Mouse (Mus musculus) frontal cortex, adult (tissue): ENCODE results near the gene Glt6d1.

Experiments
- ATAC-seq: cut with Nextera tagmentation; 2 replicates; pipeline ENCODE4 v1.9.2; 2017; ENCODE audit warnings: mild to moderate bottlenecking, moderate library complexity, mixed read lengths; ENCODE audit not compliant: low TSS enrichment

Gene Glt6d1

DNA sequence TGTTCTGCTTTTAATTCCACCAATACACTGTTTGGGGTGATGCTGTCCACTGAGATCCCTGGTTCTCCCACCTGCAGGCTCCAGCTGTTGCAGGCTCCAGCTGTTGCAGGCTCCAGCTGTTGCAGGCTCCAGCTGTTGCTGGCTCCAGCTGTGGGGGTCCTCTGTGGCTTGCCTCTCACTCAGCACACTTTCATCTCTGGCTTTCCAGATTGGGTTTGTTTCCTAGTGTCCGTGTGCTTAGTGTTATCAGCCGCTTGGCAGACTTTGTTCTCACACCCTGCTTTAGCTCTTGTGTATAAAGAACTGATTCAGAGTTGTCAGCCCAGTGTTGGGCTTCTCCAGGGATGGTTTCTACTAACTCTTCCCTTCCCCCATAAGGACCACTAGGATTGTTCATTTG is 18.0 kb downstream of the Glt6d1 start:
- no peak for ATAC-seq

DNA sequence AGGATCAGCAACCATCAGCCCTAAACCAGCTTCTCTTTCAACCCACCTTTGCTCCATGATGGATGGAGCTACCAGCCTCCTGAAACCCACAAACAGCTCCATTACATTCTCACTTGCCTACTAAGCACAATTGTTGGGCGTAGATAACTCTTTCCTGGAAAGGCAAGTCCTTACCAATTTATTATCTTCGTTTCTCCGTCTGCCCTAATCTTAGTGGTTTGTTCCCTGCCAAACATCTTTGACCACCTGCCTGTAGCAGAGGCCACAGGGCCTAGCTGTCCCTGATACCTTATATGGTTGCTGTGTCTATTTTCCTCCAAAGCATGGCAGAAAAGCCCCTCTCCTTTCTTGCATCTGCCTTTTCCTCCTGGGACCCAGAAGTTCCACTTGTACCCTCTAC is 26.6 kb downstream of the Glt6d1 start:
- no peak for ATAC-seq

DNA sequence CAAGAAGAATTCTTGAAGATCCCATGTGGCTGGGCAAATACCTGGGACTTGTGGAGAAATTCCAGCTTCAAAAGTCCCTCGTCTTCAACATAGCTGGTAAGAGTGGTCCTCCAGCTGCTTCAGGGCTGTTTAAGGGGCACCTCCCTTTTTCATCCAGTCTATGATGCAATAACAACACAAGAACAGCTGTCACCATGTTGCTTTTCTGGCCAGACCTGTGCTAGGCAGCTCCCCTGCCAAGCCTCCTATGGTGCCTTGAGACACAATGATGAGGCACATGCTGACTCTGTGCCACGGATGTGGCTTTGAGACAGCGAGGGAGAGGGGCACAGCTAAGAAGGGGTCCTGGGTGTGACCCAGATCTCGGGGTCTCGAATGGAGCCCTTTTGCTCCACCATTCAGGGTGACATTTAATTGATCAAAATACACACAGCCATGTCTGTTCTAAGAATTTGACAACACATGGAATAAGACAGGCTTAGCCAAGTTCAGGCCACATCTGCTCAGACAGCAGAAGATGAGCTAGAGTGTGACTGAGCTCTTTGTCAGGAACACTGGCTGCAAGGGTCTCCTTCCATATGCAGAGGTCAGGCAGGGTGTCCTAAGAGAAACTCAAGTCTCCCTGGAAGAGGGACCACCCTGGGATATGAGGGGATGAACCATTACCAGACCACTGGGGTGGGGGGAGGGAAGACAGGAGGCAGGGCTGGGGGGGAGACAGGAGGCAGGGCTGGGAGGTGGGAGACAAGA is 29.9 kb downstream of the Glt6d1 start:
- ATAC-seq: no peak

DNA sequence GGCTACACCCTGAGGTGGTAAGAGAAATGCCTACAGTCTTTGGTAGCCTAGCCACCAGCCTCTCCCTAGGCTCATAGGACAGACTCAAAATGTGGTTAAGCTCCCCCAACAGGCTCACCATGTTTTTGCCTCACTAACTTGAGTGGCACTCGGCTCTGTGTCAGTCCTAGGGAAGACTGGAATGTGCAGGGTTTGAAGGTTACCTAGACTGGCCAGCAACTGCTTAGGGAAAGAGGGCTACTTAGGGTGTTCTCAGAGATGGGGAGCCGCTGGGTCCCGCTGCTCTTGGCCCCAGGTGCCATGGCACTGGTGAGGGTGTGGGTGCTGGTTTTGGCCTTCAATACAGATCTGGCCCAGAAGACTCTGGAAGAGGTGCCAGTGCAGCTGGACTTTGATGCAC is 33.7 kb downstream of the Glt6d1 start, which contains the start of gene Gm13539:
Gene Gm13539, plus strand, starts transcription at position 301 of the 400 bp plus-strand sequence.
- no peak for ATAC-seq

DNA sequence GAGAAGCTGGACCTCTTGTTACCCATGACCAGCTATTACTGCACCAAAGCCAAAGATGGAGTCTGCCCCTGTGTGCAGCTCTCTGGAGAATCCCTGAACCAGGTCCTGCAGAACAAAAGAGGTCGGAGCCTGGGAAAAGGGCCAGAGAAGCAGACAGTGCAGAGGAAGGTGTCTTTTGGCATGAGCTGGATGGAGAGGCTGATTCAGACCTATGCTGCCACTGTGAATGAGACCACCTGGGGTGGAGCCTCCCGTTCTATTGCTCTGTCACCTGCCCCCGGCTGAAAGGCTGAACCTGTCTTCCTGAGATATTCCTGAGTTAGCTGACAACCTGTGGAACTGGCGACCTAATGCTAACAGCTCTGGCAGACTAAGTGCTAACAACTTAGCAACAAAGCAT is 34.7 kb downstream of the Glt6d1 start:
- no peak for ATAC-seq

DNA sequence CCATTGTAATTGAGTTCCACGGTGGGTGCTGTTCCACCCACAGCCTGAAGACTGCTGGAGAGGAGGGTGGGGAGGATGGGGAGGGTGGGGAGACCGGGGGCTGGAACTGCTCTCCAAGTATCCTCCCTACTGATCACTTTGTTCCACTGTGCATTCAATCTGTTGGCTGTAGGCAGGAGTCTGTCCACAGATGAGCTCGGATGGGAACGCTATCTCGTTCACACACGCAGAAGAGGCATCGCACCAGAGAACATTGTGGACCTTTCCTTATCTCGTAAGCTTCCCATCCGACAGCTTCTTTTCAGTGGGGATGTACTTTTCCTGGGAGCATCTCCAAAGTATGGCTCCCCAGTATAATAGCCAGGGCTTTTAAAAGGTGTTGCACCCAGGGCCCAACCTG is 36.6 kb downstream of the Glt6d1 start:
- no peak for ATAC-seq

DNA sequence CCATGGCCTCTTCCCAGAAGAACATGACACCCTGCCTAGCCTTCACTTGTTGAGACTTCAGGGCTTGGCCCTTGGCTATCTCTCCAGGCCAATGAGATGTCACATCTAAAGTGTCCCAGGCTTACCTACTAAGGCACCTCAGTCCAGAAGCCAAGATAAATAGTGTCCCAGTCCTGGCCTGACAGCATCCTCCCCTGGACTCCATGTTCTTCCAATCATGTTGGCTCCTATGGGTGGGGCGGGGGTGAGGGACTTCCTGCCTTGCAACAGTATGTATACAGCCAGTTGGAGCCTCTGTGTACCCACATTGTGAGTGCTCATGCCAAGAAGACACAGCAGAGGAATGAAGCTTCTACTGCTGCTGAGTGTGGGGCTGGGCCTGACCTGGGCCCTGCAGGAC is 38.9 kb downstream of the Glt6d1 start, which contains the start of gene Lcn11:
Gene Lcn11, plus strand, starts transcription at position 301 of the 400 bp plus-strand sequence.
- ATAC-seq: no peak

DNA sequence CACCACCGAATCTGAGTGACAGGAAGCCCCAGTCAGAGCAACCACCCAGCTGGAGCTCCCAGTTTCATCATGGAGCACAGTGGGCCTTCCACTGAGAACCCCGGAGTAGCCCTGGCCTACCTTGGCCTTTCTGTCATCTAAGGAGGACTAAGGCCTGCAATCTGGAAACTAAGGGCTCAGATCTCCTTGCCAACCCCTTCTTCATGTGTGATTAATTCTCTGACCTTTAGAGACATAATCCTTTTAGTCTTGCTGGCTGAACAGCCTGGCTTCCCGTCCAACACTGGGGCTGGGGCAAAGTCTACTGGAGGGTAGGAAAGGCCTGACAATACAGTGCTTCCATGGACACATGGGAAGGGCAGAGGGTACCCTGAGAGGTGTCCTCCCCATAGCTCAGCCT is 39.7 kb downstream of the Glt6d1 start:
- ATAC-seq: no peak

DNA sequence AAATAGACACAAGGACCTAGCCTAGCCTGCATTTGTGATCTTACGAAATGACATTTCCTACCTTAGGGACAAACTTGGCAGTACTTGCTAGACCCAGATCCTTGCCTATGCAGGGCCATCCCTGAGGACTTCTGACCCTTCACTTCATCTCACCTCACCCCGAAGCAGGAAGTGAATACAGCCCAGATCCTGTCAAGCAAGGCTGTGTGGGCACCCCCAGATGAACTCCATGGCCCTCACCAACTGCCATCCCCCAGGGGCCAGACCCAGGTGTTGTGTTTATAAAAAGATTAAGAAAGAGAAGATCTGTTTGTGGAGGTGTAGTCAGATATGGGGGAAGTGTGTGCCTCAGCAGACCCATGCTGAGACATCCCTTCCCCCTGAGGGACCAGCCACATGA is 41.0 kb downstream of the Glt6d1 start:
- ATAC-seq: no peak

GRCm38 (mm10) chr2:25773507-25773906 is 42.1 kb downstream of the Glt6d1 start:
- no peak for ATAC-seq

DNA sequence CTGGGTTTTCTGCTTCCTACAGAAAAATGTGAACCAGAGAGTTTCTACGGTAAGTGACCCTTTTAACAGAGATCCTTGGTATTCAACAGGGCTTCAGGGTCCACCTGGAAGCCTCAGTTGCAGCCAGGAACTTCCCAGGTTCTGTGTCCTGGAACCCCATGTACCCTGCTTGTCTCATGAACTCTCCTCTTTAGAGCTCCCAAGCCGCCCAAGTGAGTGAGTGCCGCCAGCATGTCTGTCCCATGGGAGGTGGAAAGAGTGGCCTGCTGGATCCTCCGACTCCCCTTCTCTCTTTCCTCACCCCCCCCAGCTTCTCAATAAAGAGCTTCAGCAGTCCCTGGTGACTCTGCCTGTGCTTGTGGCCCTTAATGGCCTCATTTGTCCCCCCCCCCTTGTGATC is 47.9 kb downstream of the Glt6d1 start:
- no peak for ATAC-seq

DNA sequence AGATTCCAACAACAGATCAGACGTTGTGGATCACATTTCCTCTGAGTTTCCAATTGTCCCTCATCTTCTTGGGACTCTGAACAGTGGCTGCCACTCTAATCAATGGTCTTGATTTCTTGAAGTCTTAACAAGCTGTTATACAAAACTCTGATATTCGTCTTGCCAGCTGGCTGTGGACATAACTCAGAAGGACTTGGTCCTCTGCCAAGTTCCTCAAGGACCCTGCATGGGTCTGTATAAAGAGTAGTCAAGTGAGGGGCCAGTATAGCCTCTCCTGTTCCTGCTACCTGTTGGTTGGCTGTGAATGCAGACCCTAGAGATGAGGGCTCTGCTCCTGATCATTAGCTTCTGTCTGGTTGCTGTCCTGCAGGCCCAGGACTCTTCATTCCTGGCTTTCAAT is 50.4 kb downstream of the Glt6d1 start, which contains the start of gene Lcn3:
Gene Lcn3, plus strand, starts transcription at position 301 of the 400 bp plus-strand sequence.
- ATAC-seq: no peak

DNA sequence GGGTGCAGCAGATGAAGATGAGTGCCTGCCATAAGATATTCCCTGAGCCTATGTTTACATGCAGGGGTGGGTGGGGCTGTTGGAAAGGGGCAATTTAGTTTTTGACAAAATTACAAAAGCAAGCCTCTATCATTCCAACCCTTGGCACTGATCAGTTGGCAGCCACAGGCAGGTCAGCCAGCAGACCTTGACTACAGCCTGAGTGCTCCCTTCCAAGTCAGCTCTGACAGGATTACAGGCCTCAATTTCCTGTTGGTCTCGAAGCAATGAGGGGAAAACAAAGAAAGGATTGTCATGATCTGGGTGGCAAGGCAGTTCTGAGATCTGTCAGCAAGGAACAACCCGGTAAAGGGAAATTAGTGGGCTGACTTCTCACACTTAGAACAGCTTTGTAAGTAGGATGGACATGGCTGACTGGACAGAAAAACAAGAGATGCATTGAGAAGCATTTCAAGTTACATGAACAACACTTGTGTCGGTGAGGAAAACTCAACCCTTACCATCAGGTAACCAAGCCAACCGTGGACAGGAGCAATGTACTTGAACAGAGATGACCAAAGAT is 57.5 kb downstream of the Glt6d1 start:
- no peak for ATAC-seq

DNA sequence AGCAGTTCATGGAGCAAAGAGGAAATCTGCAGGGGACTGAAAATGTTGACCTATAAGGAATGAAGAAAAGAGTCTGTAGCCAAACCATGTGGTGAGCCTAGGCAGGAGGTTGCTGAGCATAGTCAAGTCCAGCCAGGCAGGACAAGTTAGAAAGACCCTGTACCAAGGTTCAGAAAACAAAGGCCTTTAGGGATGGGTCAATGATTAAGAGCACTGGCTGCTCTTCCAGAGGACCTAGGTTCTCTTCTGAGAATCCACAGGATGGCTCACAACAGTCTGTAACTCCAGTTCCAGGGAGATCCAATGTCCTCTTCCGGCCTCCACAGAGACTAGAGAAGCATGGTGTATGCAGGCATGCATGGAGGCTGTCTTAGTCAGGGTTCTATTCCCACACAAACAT is 61.4 kb downstream of the Glt6d1 start:
- ATAC-seq: no peak
